Mouse (Mus musculus) embryonic facial prominence, embryonic 15.5 days (tissue): ENCODE measurements around the gene Clec2h. TPM values are rescaled to one million over a fixed set of nuclear protein-coding genes. Genes with fewer than 3 reads are reported as not detected.
"Not testable (repeated sequence)": the region's sequence is repeated elsewhere in the genome, so short reads cannot be mapped to it uniquely, and the experiment has no call there.

Source experiments
- ATAC-seq: fragments of 200-750 bp; cut with Nextera tagmentation; 2 replicates; pipeline ENCODE4 v1.8.0; 2017; ENCODE audit warnings: low read depth, moderate TSS enrichment; ENCODE audit not compliant: insufficient number of reproducible peaks, low FRiP score, low TSS enrichment
- H3K27ac ChIP-seq: fragments of 300-500 bp; sonication (generic); replicated peaks from 2 replicates; pipeline ENCODE4 v1.5.1; 2015; ENCODE audit warnings: mild to moderate bottlenecking, inconsistent platforms
- H3K27me3 ChIP-seq: fragments of 300-500 bp; sonication (generic); 2 replicates; pipeline ENCODE4 v1.6.1; 2015; ENCODE audit warnings: inconsistent platforms
- H3K36me3 ChIP-seq: fragments of 300-500 bp; sonication (generic); 2 replicates; pipeline ENCODE4 v1.6.1; 2015; ENCODE audit warnings: mild to moderate bottlenecking, inconsistent platforms
- H3K4me1 ChIP-seq: fragments of 300-500 bp; sonication (generic); 2 replicates; pipeline ENCODE4 v1.6.1; 2015; ENCODE audit warnings: inconsistent platforms
- H3K4me2 ChIP-seq: fragments of 300-500 bp; sonication (generic); replicated peaks from 2 replicates; pipeline ENCODE4 v1.6.1; 2015; ENCODE audit warnings: mild to moderate bottlenecking, inconsistent platforms
- H3K4me3 ChIP-seq: fragments of 300-500 bp; sonication (generic); replicated peaks from 2 replicates; pipeline ENCODE4 v1.5.1; 2015; ENCODE audit warnings: mild to moderate bottlenecking, inconsistent platforms
- H3K9ac ChIP-seq: fragments of 300-500 bp; sonication (generic); 2 replicates; pipeline ENCODE4 v1.6.1; 2015; ENCODE audit warnings: inconsistent platforms
- H3K9me3 ChIP-seq: fragments of 300-500 bp; sonication (generic); replicated peaks from 2 replicates; pipeline ENCODE4 v1.6.1; 2016; ENCODE audit warnings: inconsistent platforms
- WGBS: fragments of 180-500 bp; shearing (Covaris S2); methylation state at CpG from one replicate; pipeline ENCODE4 v1.1.7; 2015; 5-methylcytosine and 5-hydroxymethylcytosine counted together
- polyA plus RNA-seq: library from polyadenylated mRNA; unstranded; fragments of >200 nt; fragmentation: Nextera tagmentation; extraction: Ambion mirVana; gene quantifications from 2 replicates; pipeline ENCODE4 v1.2.1, GENCODE M21; 2015

The Clec2h gene
- polyA plus RNA-seq, 1 experiment from 2014 or later: not detected

GRCm38 (mm10) chr6:128645708-128646107 lies 16.5 kb upstream of the Clec2h start:
- not testable (repeated sequence) for H3K4me3 ChIP-seq, H3K9ac ChIP-seq, H3K27ac ChIP-seq, H3K27me3 ChIP-seq, H3K4me2 ChIP-seq, H3K4me1 ChIP-seq, ATAC-seq, H3K36me3 ChIP-seq, H3K9me3 ChIP-seq
- 86% methylated on average over 12 of the region's 12 CpGs for WGBS

DNA sequence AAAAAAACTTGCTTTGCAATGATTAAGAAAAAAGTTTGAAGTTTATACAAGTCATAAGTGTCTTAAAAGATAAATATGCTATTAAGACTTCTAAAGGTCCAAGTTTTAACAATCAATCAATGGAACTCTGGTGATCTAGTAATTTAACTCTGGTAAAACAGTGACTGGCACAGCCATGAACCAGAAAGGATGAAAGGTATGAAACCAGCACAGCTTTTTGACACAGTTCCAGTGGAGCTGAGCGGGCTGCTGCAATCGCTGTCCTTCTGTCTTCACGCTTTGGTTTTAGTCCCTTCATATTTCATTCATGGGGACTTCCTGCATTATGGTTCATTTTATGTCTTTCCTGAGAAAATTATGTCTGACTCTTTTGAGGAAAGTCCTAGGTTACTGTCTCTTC lies 12.5 kb upstream of the Clec2h start:
- no peak overlapping the region for H3K4me3 ChIP-seq
- 82% methylated on average over 3 of the region's 3 CpGs for WGBS
- H3K4me2 ChIP-seq: no peak overlapping the region
- no peak for ATAC-seq
- no peak overlapping the region for H3K9ac ChIP-seq
- H3K4me1 ChIP-seq: no peaks in the 10 kb centered on the region
- H3K27me3 ChIP-seq: no peaks in the 10 kb centered on the region
- H3K36me3 ChIP-seq: no peaks in the 10 kb centered on the region
- H3K27ac ChIP-seq: no peak overlapping the region
- H3K9me3 ChIP-seq: no peaks in the 10 kb centered on the region

DNA sequence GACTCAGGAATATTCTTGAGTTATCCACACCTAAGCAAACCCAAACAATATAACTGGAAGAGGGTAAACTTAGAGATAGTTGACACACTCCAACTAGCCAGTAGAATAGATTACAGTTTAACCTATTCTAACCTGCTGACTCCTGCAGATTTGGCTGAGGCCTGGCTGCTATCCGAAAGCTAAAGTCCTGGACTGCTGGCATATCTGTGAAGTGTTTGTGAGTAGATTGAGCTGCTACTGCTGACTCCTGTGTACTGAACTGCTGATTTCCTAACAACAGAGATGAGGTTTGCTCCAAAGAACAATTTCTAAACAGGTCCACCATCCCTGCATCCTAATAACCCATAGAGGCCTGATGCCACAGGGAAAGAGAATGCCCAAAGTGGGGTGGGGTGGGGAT lies 12.0 kb upstream of the Clec2h start:
- Histone ChIP-seq H3K27ac (no peak overlapping the region), H3K4me1 (no peaks in the 10 kb centered on the region), H3K27me3 (no peaks in the 10 kb centered on the region), H3K36me3 (no peaks in the 10 kb centered on the region), H3K9ac (no peak overlapping the region), H3K9me3 (no peaks in the 10 kb centered on the region), H3K4me2 (no peak overlapping the region), H3K4me3 (no peak overlapping the region)
- ATAC-seq: no peak
- WGBS: 93% methylated on average over 1 of the region's 1 CpGs

- not testable (repeated sequence) for H3K4me2 ChIP-seq, H3K9ac ChIP-seq, H3K9me3 ChIP-seq, H3K27me3 ChIP-seq, H3K4me3 ChIP-seq, H3K36me3 ChIP-seq, H3K27ac ChIP-seq, H3K4me1 ChIP-seq, ATAC-seq
- 81% methylated on average over 7 of the region's 7 CpGs for WGBS
These were observed 11.4 kb upstream of the Clec2h start for GRCm38 (mm10) chr6:128650827-128651226.

- Histone ChIP-seq H3K4me1 (no peaks in the 10 kb centered on the region), H3K36me3 (no peaks in the 10 kb centered on the region), H3K4me3 (no peak overlapping the region), H3K27me3 (no peaks in the 10 kb centered on the region), H3K27ac (no peak overlapping the region), H3K9ac (no peak overlapping the region), H3K9me3 (no peaks in the 10 kb centered on the region), H3K4me2 (no peak overlapping the region)
- no peak for ATAC-seq
- WGBS: 98% methylated on average over 1 of the region's 1 CpGs
These were observed 9.2 kb upstream of the Clec2h start for GRCm38 (mm10) chr6:128652938-128653337.

DNA sequence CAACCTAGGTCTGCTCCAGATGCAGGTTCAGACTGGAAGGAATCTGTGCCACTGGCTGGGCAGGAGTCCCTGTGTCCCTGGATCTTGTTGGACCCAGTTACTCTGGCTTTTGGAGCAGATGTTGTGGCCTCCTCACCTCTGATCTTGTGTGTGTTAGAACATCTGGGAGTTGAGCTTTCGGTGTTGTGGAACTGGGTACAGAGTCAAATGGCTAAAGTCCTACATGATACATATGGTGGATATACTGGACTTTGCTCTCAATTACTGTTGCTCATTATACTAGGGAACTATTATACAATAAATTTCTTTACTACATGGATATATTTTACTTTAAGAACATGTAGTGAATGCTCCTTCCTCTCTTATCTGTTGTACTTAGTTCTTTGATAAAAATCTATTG lies 936 bp upstream of the Clec2h start:
- no peaks in the 10 kb centered on the region for H3K27me3 ChIP-seq
- no peaks in the 10 kb centered on the region for H3K36me3 ChIP-seq
- no peak overlapping the region for H3K9ac ChIP-seq
- no peaks in the 10 kb centered on the region for H3K9me3 ChIP-seq
- no peak overlapping the region for H3K27ac ChIP-seq
- no peaks in the 10 kb centered on the region for H3K4me1 ChIP-seq
- 86% methylated on average over 1 of the region's 1 CpGs for WGBS
- H3K4me3 ChIP-seq: no peak overlapping the region
- no peak for ATAC-seq
- no peak overlapping the region for H3K4me2 ChIP-seq

DNA sequence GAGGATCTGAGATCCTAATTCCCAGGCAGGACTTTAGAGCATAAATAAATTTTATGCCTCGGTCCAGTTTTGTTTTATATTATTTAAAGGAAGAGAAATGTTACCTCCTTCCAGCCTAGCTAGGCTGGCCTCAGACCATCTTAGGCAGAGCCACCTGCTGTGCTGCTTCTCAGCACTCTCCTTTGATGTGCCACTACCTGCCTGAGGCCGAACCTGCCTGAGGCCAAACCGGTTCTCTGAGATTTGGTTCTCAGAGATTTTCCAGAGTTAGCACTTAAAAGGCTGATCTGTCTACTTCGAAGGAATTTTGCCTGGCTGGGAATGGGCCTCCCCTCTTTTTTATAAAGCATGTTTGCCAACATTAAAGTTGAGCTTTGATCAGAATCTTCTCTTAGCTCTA lies 7.8 kb downstream of the Clec2h start:
- 49% methylated on average over 4 of the region's 4 CpGs for WGBS

DNA sequence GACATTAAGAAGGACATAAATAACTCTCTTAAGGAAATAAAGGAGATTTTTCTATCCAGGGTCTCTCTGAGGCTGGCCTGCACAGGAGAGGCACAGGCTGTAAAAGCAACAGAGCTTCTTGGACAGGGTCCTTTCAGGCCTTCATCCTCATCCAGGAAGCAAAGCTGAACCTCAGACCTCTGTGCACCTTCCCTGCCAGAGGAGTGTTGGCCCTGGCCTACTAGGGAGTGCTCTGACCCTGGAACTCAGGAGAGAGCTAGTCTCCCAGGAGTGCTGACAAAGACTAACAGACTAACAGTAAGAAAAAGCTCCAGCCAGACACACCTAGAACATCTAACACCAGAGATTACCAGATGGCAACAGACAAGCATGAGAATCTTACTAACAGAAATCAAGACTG lies 17.4 kb downstream of the Clec2h start:
- no peak overlapping the region for H3K4me2 ChIP-seq
- ATAC-seq: no peak
- no peak overlapping the region for H3K27ac ChIP-seq
- no peaks in the 10 kb centered on the region for H3K4me1 ChIP-seq
- H3K9me3 ChIP-seq: no peaks in the 10 kb centered on the region
- H3K27me3 ChIP-seq: no peaks in the 10 kb centered on the region
- H3K4me3 ChIP-seq: no peak overlapping the region
- no peak overlapping the region for H3K9ac ChIP-seq
- H3K36me3 ChIP-seq: no peaks in the 10 kb centered on the region

More for the DNA sequence above, 7.8 kb downstream of the Clec2h start:
- Histone ChIP-seq H3K36me3 (no peaks in the 10 kb centered on the region), H3K4me1 (no peaks in the 10 kb centered on the region), H3K9ac (no peak overlapping the region), H3K27ac (no peak overlapping the region), H3K9me3 (no peaks in the 10 kb centered on the region), H3K4me3 (no peak overlapping the region), H3K4me2 (no peak overlapping the region), H3K27me3 (no peaks in the 10 kb centered on the region)
- no peak for ATAC-seq

GRCm38 (mm10) chr6:128701691-128702090 lies 39.5 kb downstream of the Clec2h start:
- no peaks in the 10 kb centered on the region for H3K9me3 ChIP-seq
- no peak overlapping the region for H3K4me3 ChIP-seq
- ATAC-seq: no peak
- H3K4me2 ChIP-seq: no peak overlapping the region
- H3K4me1 ChIP-seq: no peaks in the 10 kb centered on the region
- no peak overlapping the region for H3K9ac ChIP-seq
- H3K27ac ChIP-seq: no peak overlapping the region
- H3K27me3 ChIP-seq: no peaks in the 10 kb centered on the region
- 82% methylated on average over 3 of the region's 3 CpGs for WGBS
- H3K36me3 ChIP-seq: no peaks in the 10 kb centered on the region

- no peaks in the 10 kb centered on the region for H3K36me3 ChIP-seq
- 84% methylated on average over 4 of the region's 4 CpGs for WGBS
- no peaks in the 10 kb centered on the region for H3K27me3 ChIP-seq
- H3K4me1 ChIP-seq: no peaks in the 10 kb centered on the region
- H3K9me3 ChIP-seq: no peaks in the 10 kb centered on the region
- H3K4me2 ChIP-seq: no peak within 1 kb of the TSS
- H3K4me3 ChIP-seq: no peak within 1 kb of the TSS
- ATAC-seq: no peak
- H3K9ac ChIP-seq: no peak within 1 kb of the TSS
- no peak within 1 kb of the TSS for H3K27ac ChIP-seq
These were observed 60.8 kb downstream of the Clec2h start, which contains the start of gene Klrb1 for GRCm38 (mm10) chr6:128722959-128723358. Gene Klrb1 (minus strand): TSS chr6:128723059.
